Mouse (Mus musculus) adrenal gland, adult 18-20 months (tissue): ENCODE results near the gene Ephb2. TPM values are rescaled to one million over a fixed set of nuclear protein-coding genes. Genes with fewer than 3 reads are reported as not detected.

Experiments
- DNase-seq, 2 experiments: peaks; one replicate each; pipeline ENCODE4 v3.0.0; 2021 to 2022; ENCODE audit warnings: low spot score in 2 of 2
- total RNA-seq, 2 experiments: library from RNA; stranded (reverse); gene quantifications; 1 replicate in 1 of 2; 2 replicates in 1 of 2; pipeline ENCODE4 v1.2.3; 2021

The Ephb2 gene
- total RNA-seq, 2 experiments from 2014 or later, result 16.9 to 22.8 TPM

DNA sequence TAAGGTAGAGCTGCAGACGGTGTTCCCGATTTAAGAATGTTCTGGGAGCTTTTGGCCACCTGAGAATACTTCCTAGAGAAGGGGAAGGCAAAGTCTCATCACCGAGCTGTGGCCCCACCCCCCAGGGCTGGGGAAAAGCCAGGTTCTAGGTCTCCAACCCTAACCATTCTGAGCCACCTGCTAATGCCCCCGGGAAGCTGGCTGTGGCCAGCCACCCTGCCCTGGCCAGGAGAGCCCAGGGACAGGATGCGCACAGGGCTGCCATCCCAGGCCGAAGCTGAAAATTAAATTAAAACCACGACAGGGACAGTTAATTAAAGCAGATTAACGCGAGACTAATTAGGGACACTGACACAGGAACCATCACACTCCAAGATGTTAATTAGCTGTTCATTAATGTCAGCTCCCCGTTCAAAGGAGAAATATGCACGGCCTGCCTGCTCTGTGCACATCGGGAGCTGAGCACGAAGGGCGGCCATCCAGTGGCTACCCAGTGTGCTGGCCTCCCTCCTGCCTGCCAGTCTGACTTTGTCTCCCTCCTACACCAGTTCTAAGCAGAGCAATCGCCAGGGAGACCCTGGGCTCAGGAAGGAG lies 101.5 kb downstream of the Ephb2 start:
- no peak for DNase-seq

DNA sequence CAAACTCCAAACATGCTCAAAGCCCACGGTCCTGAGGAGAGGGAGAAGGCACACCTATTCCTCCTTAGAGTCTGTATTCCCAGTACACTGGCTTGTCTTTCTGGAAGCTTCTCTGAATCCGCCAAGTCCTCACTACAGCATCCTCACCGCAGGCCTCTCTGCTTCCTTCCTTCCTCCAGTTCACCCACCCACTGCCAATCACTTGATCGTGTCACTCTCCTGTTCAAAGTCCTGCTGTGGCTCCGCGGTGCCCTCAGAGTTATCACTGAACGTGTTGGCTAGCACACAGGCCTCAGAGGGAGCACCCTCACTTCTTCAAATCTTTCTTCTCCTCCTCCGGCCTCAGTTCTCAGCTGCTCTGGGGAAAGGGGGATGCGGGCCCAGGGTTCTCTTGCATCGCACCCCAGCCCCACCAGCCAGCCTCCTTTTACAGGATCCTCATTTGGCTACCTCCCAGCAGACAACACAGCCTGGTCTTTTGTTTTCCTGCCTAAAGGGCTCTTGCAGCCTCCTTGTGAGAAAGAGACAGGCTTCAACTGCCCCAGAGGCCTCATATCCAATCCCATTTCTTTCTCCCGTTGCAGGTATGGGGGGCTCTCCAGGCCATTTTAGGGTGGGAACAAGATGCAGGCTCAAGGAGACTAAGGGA lies 102.4 kb downstream of the Ephb2 start:
- DNase-seq, result no peak

DNA sequence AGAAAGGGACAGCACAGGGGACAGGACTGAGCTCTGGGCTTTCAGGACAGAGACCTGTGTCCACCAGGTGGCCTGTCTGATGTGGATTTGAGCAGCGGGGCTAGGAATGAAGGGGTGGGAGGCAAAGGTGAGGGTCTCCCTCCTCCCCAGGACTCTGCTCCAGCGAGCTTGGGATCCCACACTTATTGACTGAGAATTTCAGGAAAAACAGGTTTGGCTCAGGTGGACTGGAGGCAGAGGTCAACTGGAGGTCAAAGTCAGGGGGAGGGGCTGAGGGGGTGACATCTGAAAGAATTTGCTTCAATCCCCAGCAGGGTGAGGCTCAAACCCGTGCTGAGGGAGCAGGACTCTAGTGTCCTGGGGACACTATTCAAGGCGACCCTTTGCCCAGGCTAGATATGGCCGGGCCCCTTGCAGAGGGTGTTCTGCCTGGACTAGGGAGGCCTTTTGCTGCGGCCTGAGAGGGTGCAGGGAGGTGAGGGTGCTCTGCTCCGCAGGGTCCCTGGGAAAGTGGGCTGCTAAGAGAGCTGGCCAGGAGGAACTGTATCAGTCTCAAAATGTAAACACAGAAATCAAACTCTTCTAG lies 103.2 kb downstream of the Ephb2 start:
- DNase-seq, result no peak

DNA sequence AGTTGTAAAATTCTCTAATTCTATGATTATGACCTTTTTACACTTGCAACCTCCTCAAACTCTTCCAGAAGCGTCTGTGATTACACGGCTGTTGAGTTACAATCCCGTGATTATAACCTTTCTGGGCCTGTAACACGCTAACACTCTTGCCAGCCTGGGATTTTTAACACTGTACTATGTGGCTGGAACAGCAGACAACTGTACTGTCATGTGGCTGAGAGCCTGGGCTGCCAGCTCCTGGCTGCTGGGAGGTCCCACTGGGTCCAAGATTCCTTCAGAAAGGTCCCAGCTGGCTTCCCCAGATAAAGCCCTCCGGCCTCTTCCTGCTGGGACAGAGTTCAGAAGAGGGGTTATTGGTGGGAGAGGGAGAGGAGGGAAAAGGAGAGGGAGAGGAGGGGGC lies 104.0 kb downstream of the Ephb2 start:
- DNase-seq, result no peak

DNA sequence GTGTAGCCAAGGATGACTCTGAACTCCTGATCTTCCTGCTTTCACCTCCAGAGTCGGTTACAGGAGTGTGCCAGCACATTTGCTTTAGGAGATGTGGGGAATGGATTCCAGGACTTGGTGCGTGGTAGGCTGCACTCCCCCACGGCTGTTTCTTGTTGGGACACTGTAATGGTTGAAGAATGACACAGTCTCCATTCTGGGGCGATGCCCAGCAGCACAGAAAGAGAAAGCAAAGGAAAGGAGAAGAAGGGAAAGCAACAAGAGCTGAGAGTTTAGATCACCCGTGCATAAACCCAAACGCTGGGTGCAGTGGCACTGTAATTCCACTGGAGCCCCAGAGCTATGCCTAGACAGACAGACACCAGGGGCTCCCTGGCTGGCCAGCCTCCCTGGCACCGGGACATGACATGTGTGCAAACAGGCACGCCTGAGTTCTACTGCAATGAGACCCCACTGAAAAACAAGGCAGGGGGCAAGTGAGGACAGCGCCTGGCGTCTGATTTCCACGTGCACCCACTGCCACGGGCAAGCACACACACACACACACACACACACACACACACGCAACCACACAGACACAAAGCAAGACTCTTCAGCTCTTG lies 104.7 kb downstream of the Ephb2 start:
- no peak for DNase-seq

DNA sequence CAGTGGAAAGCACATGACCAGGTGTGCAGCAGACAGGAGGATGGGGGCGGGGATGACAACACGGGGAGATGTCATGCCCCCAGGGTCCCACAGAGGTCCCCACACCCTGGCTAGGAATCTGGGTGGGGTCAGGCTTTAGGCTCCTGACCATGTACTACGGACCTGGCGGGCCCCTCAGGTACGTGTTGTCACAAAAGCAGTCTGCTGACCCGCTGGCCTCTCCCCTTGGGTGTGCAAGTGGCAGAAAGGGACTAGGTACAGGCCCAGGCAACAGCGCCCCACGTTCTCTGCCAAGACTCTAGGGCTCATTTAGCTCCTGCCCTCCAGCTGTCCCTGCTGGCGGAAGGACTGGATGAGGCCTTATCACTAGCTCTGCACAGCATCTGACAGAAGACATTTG lies 105.3 kb downstream of the Ephb2 start:
- no peak for DNase-seq

DNA sequence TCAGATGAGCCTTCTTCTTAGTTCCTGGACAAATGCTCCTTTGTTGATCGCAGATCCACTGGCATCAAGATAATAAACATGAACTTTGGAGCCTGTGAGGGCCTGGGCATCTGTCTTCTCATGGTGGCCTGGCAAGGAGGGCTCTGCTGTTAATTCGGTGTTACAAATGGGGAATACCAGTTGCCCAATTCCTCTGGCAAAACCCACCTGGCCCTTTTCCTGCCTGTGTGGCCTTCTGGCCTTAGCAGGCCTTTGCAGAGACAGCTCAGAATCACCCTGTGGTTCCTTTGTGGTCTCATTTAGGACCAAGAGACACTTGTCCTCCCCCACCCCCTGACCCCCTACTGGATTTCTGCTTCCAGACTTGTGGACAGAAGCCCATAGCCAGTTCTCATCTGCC lies 106.2 kb downstream of the Ephb2 start:
- no peak for DNase-seq

DNA sequence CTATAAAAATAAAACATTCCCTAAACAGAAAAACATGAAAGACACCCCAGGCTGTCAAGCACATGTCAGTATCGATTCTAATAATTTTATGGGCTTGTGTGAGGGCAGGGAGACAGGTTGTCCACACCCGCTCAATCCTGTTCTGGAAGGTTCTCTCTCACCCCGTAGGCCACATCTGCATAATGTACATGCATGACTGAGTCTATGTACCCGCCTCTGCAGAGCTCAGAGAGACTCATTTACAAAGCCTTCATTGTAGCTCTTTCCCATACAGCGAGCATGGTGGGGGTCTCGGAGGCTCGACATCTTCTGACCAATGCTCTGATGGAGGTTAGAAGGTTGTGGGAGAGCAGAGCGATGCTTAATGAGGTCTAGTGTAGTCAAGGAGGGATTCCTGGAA lies 108.8 kb downstream of the Ephb2 start:
- no peak for DNase-seq

DNA sequence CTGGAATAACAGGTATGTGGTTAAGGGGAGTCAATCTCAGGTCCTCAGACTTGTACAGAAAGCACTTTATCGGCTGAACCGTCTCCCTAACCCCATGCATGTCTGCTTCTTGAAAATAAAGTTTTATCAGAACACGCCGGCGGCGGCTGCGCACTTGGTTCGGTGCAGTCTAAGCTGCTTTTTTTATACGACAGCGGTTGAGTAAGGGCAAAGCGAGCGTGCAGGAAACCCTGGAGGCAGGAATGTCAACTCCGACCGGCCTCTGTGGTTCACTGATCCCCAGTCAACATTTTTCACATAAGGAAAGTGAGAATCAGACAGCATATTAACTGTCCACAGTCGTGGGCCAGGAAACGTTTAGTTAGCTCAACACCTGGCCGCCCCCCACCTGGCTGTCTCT lies 111.1 kb downstream of the Ephb2 start:
- no peak for DNase-seq

DNA sequence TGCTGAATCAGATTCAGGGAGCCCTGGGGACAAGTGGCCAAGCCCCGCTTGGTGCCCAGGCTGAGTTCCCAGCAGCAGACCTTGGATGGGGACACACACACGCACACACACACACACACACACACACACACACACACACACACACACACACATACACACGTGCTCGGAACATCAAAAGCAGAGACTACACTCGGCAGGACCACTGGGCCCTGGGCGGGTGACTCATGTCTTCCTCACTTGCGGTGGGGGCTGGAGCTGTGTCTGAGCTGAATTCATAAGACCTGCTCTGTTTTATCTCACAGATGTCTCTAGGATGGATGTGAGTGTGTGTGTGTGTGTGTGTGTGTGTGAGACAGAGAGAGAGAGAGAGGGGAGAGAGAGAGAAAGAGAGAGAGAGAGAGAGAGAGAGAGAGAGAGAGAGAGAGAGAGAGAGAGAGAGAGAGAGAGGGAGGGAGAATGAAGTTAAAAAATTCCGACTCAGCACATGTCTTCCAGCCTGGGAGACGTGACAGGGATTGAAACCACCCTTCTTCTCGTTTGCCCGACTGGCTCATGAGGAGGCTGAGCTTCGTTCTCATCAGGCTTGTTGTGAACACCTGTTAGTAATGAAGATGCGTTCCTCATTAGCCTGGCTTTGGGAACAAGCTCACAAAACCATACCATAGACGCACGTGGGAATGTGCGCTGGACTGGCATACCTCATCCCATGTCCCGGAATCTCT lies 113.3 kb downstream of the Ephb2 start:
- DNase-seq, result peak in 1 of 2 experiments; percentile 35

DNA sequence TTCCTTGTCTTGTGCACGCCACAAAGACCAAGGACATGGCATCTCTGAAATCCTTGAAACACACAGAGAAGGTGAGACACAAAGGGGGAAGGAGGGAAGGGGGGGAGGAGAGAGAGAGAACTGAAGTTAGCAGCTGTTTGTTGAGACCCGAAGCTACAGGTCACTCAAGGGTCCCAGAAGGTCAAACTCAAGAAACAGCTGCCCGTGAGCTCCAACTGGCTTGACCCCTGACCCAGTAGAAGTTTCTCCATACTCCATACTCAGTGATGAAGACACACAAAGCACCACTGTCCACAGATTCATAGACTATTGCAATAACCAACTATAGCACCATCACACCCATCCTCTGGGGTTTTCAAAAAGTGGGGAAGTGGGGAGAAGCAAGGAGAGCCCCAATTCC lies 113.9 kb downstream of the Ephb2 start:
- DNase-seq, result no peak

DNA sequence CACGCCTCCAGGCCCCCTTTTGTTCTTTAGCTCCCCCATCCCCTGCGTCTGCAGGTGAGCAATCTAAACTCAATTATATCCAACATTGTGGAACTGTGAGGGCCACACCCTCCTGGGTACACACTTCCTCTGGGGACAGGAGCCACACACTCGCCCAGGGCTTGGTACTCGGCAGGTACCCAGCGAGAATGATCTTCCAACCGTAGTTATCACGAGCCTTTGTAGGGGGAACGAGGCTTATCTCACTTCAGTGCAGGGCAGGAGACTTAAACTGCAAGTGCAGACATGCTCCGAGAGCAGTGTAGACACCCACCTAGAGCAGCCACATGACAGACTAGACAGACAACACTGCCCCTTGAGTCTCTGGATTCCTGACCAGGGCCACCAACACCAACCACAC lies 115.8 kb downstream of the Ephb2 start:
- no peak for DNase-seq

DNA sequence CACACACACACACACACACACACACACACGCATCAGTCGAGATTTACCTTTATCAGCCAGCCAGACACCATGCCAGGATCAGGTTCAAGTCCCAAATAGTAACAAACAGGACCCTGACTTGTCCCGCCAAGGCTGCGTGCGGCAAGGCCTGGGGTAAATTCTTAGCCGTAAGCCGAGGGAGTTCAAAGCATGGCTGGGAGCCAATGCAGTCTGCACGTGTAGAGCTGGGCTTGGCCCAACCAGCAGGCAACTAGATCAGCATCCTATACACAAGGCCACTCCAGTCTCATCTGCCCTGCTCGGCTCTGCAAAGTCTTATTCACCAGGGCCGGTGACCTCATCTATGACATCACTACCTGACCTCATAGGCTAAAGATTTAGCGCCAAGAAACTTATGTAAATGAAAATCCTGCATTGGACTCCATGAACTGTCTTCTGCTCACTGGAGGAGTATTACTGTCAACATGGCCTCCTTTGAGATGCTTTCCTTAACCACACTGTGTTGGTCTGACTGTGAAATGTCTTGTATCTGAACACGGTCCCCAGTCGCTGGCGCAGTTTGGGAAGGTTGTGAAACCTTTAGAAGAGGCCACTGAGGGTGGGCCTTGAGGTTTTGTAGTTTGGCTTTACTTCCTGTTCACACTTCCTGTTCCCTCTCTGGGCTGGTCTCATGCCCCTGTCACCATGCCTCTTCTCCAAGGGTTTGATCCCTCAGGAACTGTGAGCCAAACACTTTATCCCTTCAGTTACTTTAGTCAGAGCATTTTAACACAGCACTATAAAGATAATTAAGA lies 117.4 kb downstream of the Ephb2 start:
- no peak for DNase-seq

DNA sequence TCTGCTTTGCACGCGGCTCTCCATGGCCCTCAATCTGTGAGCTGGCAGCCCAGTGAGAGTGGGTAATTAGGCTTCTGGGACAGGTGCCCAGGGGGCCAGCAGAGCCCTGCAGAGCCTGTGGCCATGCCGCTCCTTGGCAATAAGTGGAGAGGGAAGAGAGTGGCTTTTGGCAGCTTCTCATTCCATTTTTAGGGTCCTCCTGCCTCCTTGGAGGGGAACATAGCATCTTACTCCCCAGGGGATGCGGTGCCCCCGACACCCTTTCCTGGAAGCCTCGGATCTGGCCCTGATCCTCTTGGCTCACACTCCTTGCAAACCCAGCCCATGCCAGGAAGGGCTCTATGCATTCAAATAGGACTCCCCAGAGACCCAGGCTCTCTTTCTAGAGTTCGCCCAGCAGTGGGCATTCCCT lies 119.2 kb downstream of the Ephb2 start:
- DNase-seq, result no peak

DNA sequence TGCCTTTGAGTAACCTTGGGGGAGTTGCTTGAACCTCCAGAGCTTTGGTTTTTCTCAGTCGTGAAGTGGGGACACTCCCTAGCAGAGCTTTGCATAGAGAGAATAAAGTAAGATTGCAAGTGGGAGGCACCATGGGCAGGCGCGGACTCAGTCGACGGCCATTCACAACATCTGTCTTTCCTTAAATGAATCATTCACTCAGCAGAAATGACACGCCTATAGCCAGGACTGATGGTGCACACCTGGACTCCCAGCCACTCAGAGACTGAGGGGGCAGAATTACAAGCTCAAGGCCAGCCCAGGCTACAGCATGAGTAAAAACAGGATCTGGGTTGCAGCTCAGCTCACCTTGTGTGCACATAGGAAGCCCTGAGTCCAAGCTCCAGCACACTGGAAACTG lies 121.3 kb downstream of the Ephb2 start:
- DNase-seq, result no peak

DNA sequence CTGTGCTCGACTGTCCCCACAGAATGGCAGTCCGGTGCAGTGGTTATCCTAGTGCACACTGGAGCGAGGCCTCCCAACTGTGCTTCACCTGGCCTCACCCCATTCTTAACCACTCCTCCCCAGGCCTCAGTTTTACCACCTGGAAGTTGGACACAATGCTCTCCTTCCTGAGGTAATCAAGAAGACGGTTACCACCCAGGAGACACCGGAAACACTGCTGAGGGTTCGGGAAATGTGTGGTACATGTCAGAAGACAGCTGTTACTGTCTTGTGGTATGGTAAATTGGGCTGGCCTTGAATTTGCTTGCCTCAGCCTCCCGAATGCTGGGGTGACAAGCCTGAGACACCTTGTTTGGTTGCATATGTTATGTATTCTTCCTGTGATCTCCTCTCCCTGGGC lies 121.9 kb downstream of the Ephb2 start:
- no peak for DNase-seq

DNA sequence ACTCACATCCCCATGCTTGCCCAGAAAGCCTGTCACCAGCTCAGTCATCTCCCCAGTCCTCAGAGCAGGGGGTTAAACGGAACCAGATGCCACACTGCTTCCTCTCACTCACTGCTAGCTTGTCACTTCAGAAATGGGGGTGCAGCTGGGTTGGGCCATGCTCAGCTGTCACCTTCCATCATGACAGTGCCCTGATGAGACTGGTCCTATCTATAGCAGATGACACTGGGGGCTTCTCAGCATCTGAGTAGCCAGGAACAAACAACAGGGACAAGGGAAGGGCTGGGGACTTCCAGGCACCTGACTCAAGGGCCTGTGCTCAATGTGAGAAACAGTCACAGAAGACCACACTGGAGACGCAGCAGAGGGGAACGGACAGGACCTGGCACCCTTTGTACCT lies 122.4 kb downstream of the Ephb2 start:
- no peak for DNase-seq

DNA sequence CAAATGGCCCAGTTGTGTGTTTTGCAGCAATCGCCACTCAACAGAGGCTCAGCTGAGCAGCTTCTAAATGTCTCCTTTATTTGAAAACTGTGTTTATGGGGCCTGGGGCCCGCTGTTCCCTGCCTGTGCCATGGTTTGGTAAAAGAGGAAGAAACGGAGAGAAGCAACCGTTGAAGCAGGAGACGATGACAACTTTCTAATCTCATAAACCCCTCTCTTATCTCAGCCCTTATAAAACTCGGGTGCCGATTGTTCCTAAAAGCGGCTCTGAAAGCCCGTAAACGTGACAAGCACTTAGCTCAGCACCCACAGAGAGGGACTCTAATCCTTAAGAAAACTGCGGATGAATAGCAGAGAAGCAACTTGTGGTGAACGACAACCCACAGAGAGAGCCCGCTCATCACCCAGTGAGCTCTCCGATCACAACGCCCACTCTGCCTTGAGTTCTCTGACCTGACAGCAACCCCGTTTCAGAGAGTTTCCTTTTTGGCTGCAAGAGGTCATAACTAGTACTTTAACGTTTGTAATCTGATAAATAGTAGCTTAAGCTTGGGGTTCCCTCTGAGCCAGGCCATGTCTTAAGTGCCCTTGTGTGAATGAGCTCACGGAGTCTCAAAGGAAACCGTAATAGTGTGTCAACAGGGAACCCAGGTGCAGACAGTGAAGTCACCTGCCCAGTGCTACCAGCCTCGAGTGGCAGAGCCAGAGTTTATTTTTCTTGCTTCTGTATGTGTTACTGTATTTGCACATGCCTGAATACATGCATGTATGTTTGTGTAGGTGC lies 123.6 kb downstream of the Ephb2 start:
- no peak for DNase-seq

DNA sequence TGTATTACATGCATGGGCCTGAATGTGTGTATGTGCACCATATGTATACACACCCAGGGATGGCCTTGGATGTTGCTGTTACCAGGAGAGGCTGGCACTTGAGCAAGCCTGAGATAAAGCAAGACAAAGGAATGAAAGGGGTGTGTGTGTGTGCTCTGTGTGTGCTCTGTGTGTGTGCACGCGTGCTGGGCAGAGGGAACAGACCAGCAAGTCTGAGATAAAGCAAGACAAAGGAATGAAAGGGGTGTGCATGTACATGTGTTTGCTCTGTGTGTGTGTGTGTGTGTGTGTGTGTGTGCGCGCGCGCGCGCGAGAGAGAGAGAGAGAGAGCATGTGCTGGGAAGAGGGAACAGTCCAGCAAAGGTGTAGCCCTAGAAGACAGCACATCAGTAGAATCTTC lies 125.4 kb downstream of the Ephb2 start:
- no peak for DNase-seq

DNA sequence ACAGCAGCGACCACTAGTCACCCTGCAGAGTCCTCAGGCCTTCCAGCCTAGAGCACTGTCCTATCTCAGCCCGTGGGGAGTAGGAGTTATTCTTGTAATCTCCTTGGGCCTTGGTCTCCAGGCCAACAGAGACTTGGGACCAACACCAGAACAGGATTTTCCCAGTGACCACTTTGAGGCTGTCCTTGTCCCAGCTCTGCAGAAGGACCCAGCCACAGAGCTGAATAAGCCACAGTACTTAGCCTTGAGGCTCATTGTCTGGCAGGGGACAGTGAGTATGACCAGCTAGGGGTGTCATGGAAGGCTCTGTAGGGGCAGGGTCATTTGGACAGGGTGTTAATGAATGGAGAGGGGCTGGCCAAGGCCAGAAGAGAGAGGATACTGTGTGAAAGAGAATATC lies 126.8 kb downstream of the Ephb2 start:
- DNase-seq, result no peak
